Mouse (Mus musculus) limb, embryonic 14.5 days (tissue): ENCODE results near the gene Peak1. TPM values are rescaled to one million over a fixed set of nuclear protein-coding genes. Genes with fewer than 3 reads are reported as not detected.

ENCODE experiments used
- ATAC-seq: fragments of 200-750 bp; cut with Nextera tagmentation; 2 replicates; pipeline ENCODE4 v1.8.0; 2017; ENCODE audit warnings: low read depth, moderate number of reproducible peaks, moderate TSS enrichment; ENCODE audit not compliant: low FRiP score
- DNase-seq: peaks from one replicate; pipeline ENCODE4 v3.0.0-alpha.2; 2015; ENCODE audit warnings: low spot score
- H3K27ac ChIP-seq: fragments of 300-500 bp; sonication (generic); replicated peaks from 2 replicates; pipeline ENCODE4 v1.5.1; 2014; ENCODE audit warnings: low read depth, mild to moderate bottlenecking, low read length, moderate library complexity, mixed read lengths
- H3K27me3 ChIP-seq: fragments of 300-500 bp; sonication (generic); 2 replicates; pipeline ENCODE4 v1.6.1; 2014; ENCODE audit warnings: low read length, mixed read lengths; ENCODE audit not compliant: control insufficient read depth, insufficient read depth
- H3K36me3 ChIP-seq: fragments of 300-500 bp; sonication (generic); 2 replicates; pipeline ENCODE4 v1.6.1; 2014; ENCODE audit warnings: mild to moderate bottlenecking, low read length, moderate library complexity, mixed read lengths; ENCODE audit not compliant: control insufficient read depth, insufficient read depth
- H3K4me1 ChIP-seq: fragments of 300-500 bp; sonication (generic); 2 replicates; pipeline ENCODE4 v1.6.1; 2014; ENCODE audit warnings: antibody characterized with exemption, low read length, mixed read lengths; ENCODE audit not compliant: control insufficient read depth, insufficient read depth
- H3K4me2 ChIP-seq: fragments of 300-500 bp; sonication (generic); replicated peaks from 2 replicates; pipeline ENCODE4 v1.6.1; 2014; ENCODE audit warnings: low read depth, mild to moderate bottlenecking, low read length, moderate library complexity; ENCODE audit not compliant: severe bottlenecking
- H3K4me3 ChIP-seq: fragments of 300-500 bp; sonication (generic); replicated peaks from 2 replicates; pipeline ENCODE4 v1.5.1; 2014; ENCODE audit warnings: low read length
- H3K9ac ChIP-seq: fragments of 300-500 bp; sonication (generic); 2 replicates; pipeline ENCODE4 v1.6.1; 2014; ENCODE audit warnings: mild to moderate bottlenecking, low read depth, low read length, moderate library complexity; ENCODE audit not compliant: severe bottlenecking
- H3K9me3 ChIP-seq: fragments of 300-500 bp; sonication (generic); 2 replicates; pipeline ENCODE4 v1.6.1; 2016; ENCODE audit warnings: low read length; ENCODE audit not compliant: control insufficient read depth
- POLR2A ChIP-seq: fragments of 200-500 bp; IDR thresholded peaks from 2 replicates; pipeline ENCODE4 v1.8.0; 2012; ENCODE audit warnings: inconsistent platforms, mild to moderate bottlenecking, moderate library complexity, borderline replicate concordance; ENCODE audit not compliant: insufficient read depth, insufficient read length; ENCODE audit errors: extremely low read depth
- WGBS: fragments of 180-500 bp; shearing (Covaris S2); extraction: QIAGEN DNeasy Blood & Tissue Kit; methylation state at CpG from one replicate; pipeline ENCODE4 v1.1.7; 2014; 5-methylcytosine and 5-hydroxymethylcytosine counted together
- polyA plus RNA-seq, 2 experiments: library from polyadenylated mRNA; depleted of rRNA in 1 of 2; stranded (reverse) in 1 of 2; unstranded in 1 of 2; fragments of >200 nt; fragmentation: Nextera tagmentation in 1 of 2; extraction: Ambion mirVana in 1 of 2; gene quantifications; 2 replicates each; pipeline versions ENCODE4 v1.2.1 to v1.2.3; 2012 to 2014

Gene Peak1
- polyA plus RNA-seq, 2 experiments, result 11.5 to 18.3 TPM

DNA sequence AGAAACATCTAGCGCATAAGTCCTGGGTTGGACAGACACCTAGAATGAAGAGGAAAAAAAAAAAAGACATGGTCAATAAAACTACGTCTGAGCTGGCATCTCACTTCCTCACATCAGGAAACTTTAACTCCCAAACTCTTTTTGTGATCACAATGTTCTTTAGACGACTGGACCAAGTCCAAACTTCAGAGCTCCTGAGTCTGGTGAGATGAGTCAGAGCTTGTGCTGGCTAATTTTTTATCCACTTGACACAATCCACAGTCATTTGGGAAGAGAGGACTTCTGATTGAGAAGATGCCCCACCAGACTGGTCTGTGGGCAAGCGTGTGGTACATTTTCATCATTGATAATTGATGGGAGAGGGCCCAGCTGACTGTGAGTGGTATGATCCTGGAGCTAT is 43.5 kb downstream of the Peak1 start:
- no peak for TF ChIP-seq POLR2A
- H3K9me3 ChIP-seq, result no peaks in the 10 kb centered on the region
- no peak overlapping the region for H3K4me3 ChIP-seq
- 62% methylated on average over 4 of the region's 4 CpGs for WGBS
- H3K36me3 ChIP-seq, result no peaks in the 10 kb centered on the region
- DNase-seq (no peak), ATAC-seq (no peak)
- no peaks in the 10 kb centered on the region for H3K27me3 ChIP-seq
- no peaks in the 10 kb centered on the region; the same call in 1 of the 2 replicates for H3K4me1 ChIP-seq
- no peak overlapping the region for H3K4me2 ChIP-seq
- no peak overlapping the region for H3K27ac ChIP-seq
- H3K9ac ChIP-seq, result no peak overlapping the region

DNA sequence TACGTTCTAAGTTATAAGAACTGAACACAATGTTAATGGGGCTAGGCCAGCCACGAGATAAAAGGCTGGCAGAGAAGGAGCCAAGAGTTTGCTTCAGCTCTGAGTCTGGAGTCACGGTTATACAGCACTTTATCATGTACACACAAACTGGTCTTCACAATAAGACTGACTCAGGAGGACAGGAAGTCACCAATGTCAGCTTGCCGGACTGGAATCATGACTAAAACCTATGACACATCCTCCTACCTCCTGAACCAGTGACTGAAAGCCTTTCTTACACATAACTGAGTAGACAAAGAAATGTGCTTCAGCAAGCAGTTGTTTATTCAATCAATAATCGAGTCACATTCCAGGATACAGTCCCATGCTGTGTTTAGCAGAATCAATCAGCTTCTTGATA is 47.2 kb downstream of the Peak1 start:
- no peak for ATAC-seq
- Histone ChIP-seq H3K9ac (no peak overlapping the region), H3K27ac (no peak overlapping the region), H3K4me1 (no peaks in the 10 kb centered on the region; the same call in 1 of the 2 replicates), H3K27me3 (no peaks in the 10 kb centered on the region), H3K4me3 (no peak overlapping the region), H3K4me2 (no peak overlapping the region), H3K36me3 (no peaks in the 10 kb centered on the region), H3K9me3 (no peaks in the 10 kb centered on the region)
- DNase-seq, result no peak
- no peak for TF ChIP-seq POLR2A
- 69% methylated on average over 5 of the region's 5 CpGs for WGBS

DNA sequence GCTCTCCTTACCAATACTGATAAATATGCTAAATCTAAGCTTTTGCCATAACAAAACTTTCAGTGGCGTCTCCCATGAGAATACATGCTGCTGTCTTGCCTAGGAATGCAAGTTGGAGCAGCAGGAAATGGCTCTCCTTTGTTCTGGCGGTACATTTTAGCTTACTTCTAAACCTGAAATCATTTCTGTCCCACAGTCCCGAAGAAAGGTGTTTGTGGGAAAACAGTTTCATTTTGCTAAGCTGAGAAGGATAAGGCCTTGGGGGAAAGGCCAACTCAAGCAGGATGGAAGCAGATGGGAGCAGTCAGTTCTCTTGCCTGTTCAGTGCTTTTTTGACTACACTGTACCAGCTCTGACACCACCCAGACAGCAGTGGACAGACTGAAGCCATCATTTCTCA is 49.1 kb downstream of the Peak1 start:
- no peaks in the 10 kb centered on the region for H3K9me3 ChIP-seq
- no peak overlapping the region for H3K4me3 ChIP-seq
- H3K36me3 ChIP-seq, result no peaks in the 10 kb centered on the region
- ATAC-seq, result no peak
- H3K9ac ChIP-seq, result no peak overlapping the region
- TF ChIP-seq POLR2A, result no peak
- no peak overlapping the region for H3K4me2 ChIP-seq
- DNase-seq, result no peak
- H3K27me3 ChIP-seq, result no peaks in the 10 kb centered on the region
- no peaks in the 10 kb centered on the region for H3K4me1 ChIP-seq
- no peak overlapping the region for H3K27ac ChIP-seq
- 49% methylated on average over 3 of the region's 3 CpGs for WGBS

DNA sequence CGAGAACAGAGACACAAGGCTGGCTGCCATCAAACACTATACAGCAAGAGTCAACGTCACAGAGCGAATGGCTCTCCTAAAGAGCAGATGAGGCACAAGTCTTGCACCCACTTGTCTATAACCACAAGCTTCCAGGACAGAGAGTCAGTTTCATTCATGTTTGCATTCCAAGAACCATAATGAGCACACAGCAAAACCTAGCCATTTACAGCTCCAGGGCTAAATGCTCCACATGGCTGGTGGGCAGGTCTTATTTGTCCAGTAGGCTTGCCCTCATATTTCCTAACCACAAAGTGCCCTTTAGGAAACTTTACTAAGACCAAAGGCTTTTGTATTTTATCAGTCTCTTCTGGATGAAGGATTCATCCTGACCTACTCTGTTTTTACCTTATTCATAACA is 54.6 kb downstream of the Peak1 start:
- H3K4me3 ChIP-seq, result no peak overlapping the region
- no peak overlapping the region for H3K27ac ChIP-seq
- no peaks in the 10 kb centered on the region for H3K9me3 ChIP-seq
- no peak overlapping the region for H3K4me2 ChIP-seq
- 96% methylated on average over 3 of the region's 3 CpGs for WGBS
- H3K9ac ChIP-seq, result no peak overlapping the region
- DNase-seq (no peak), ATAC-seq (no peak)
- TF ChIP-seq POLR2A, result no peak
- H3K36me3 ChIP-seq, result no peaks in the 10 kb centered on the region
- H3K4me1 ChIP-seq, result peaks cover 4% of the 10 kb centered on the region; the same call in 1 of the 2 replicates
- no peaks in the 10 kb centered on the region for H3K27me3 ChIP-seq

DNA sequence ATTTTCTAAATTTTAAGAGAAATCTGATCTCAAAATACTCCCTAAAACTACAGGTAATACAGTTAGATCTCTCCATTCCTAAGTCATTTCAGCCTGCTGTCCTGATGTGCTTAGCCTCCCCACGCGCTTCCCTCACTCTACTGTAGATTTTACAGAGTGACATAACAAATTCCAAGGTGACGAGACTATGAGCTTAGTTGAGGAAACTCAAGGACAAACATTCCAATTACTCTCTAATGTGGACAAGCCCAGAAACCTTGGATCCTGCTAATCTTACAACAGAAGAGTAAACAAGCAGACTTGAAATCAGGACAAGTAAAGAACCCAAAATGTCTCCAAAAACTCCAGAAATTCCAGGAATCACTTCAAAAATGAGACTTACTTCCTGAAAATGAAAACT is 58.6 kb downstream of the Peak1 start:
- WGBS, result 74% methylated on average over 3 of the region's 3 CpGs
- no peaks in the 10 kb centered on the region for H3K36me3 ChIP-seq
- no peak overlapping the region for H3K27ac ChIP-seq
- DNase-seq (no peak), ATAC-seq (no peak)
- no peaks in the 10 kb centered on the region for H3K9me3 ChIP-seq
- H3K27me3 ChIP-seq, result no peaks in the 10 kb centered on the region
- H3K4me2 ChIP-seq, result no peak overlapping the region
- H3K4me3 ChIP-seq, result no peak overlapping the region
- TF ChIP-seq POLR2A, result no peak
- H3K9ac ChIP-seq, result no peak overlapping the region
- H3K4me1 ChIP-seq, result peaks cover 4% of the 10 kb centered on the region; the same call in 1 of the 2 replicates

DNA sequence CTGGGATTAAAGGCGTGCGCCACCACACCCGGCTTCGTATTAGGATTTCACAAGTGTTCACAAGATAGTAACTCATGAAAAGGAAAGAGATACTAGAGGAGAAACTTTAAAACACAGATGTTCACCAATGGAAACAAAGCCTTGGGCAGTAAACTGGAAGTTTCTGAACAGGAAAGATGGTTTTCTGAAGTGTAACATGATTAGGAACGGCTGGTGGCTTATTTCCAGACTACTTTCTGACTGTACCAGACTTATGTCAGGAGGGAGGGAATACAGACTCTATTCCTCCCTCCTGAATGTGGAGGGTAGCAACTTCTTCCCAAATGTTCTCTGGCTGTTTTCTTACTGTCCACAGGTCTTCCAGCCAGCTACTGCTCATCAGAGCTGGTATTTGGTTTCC is 62.7 kb downstream of the Peak1 start:
- 87% methylated on average over 5 of the region's 5 CpGs for WGBS
- TF ChIP-seq POLR2A, result no peak

More for the DNA sequence above, 62.7 kb downstream of the Peak1 start:
- H3K4me2 ChIP-seq, result no peak overlapping the region
- H3K27ac ChIP-seq, result no peak overlapping the region
- DNase-seq (no peak), ATAC-seq (no peak)
- H3K27me3 ChIP-seq, result no peaks in the 10 kb centered on the region
- no peaks in the 10 kb centered on the region for H3K36me3 ChIP-seq
- H3K4me1 ChIP-seq, result peaks cover 4% of the 10 kb centered on the region; the same call in 1 of the 2 replicates
- H3K4me3 ChIP-seq, result no peak overlapping the region
- no peak overlapping the region for H3K9ac ChIP-seq
- H3K9me3 ChIP-seq, result no peaks in the 10 kb centered on the region
